Mouse (Mus musculus): ENCODE measurements around the gene Chchd10.

DNA sequence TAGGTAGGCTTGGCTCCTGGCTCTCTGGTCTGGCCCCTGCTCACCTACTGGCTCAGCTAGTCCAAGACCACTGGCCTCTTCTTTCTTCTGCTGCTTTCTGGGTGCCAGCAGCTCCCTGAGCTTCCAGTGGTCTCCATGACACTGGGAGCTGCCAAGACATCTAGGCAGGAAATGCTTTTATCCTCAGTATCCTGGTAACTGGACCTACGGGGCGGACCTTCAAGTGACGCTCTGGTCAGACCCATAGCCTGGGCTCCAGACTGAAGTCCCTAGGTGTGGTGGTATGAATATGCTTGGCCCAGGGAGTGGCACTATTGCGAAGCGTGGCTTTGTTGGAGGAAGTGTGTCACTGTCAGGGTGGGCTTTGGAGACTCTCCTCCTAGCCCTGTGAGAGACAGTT, 7.6 kb downstream of the Chchd10 start, which contains the start of gene Gm867:
- TF ChIP-seq CTCF (IDR thresholded peaks at IDR 0.05; ENCODE audit: extremely low read depth, insufficient read depth, low read length), result no peak
- TF ChIP-seq POLR2A (IDR thresholded peaks at IDR 0.05; ENCODE audit: extremely low read depth, insufficient read depth, low read length), result no peak

Measured in cortical plate, adult 2 months (tissue).